Mouse (Mus musculus) layer of hippocampus, adult 8-10 months (tissue): ENCODE data around the gene Sin3a. TPM values are rescaled to one million over a fixed set of nuclear protein-coding genes. Genes with fewer than 3 reads are reported as not detected.
A peak's percentile ranks its signal among the peaks of the same experiment; 100 is the strongest.

Source experiments
- DNase-seq, 2 experiments: peaks; one replicate each; pipeline ENCODE4 v3.0.0; 2022; ENCODE audit warnings: low spot score in 2 of 2
- total RNA-seq, 4 experiments: library from RNA; stranded (reverse); gene quantifications; 2 replicates each; pipeline ENCODE4 v1.2.4; 2022

Sin3a gene
- total RNA-seq, 4 experiments from 2014 or later = 26.9 to 48.2 (median 41.3) TPM

- no peak for DNase-seq
These were observed 65.4 kb downstream of the Sin3a start for GRCm38 (mm10) chr9:57137246-57137645.

- DNase-seq = no peak
These were observed 65.9 kb downstream of the Sin3a start for GRCm38 (mm10) chr9:57137777-57138176.

- no peak for DNase-seq
These were observed 66.7 kb downstream of the Sin3a start for GRCm38 (mm10) chr9:57138507-57138906.

- no peak for DNase-seq
These were observed 67.3 kb downstream of the Sin3a start for GRCm38 (mm10) chr9:57139110-57139509.

GRCm38 (mm10) chr9:57139571-57139970 is 67.7 kb downstream of the Sin3a start:
- DNase-seq = no peak

GRCm38 (mm10) chr9:57141417-57142353 is 69.8 kb downstream of the Sin3a start:
- DNase-seq = no peak

GRCm38 (mm10) chr9:57143212-57143611 is 71.4 kb downstream of the Sin3a start:
- DNase-seq = no peak

- no peak for DNase-seq
These were observed 73.0 kb downstream of the Sin3a start for GRCm38 (mm10) chr9:57144830-57145229.

GRCm38 (mm10) chr9:57146451-57147066 is 74.7 kb downstream of the Sin3a start:
- DNase-seq = no peak

GRCm38 (mm10) chr9:57147205-57148143 is 75.6 kb downstream of the Sin3a start:
- DNase-seq = peak in 1 of 2 experiments; percentile 43

GRCm38 (mm10) chr9:57148144-57148878 is 76.5 kb downstream of the Sin3a start, which contains the start of gene Neil1:
TSS of gene Neil1 (minus strand) at chr9:57148305.
- DNase-seq = peak; percentile 91 to 93

- DNase-seq = no peak
These were observed 77.2 kb downstream of the Sin3a start for GRCm38 (mm10) chr9:57149021-57149420.

GRCm38 (mm10) chr9:57150192-57150591 is 78.4 kb downstream of the Sin3a start:
- no peak for DNase-seq

GRCm38 (mm10) chr9:57152331-57152730 is 80.5 kb downstream of the Sin3a start:
- no peak for DNase-seq

GRCm38 (mm10) chr9:57156383-57156782 is 84.5 kb downstream of the Sin3a start:
- no peak for DNase-seq

GRCm38 (mm10) chr9:57156823-57157222 is 85.0 kb downstream of the Sin3a start:
- no peak for DNase-seq

GRCm38 (mm10) chr9:57157499-57157898 is 85.7 kb downstream of the Sin3a start:
- no peak for DNase-seq

GRCm38 (mm10) chr9:57158013-57158470 is 86.2 kb downstream of the Sin3a start, which contains the start of gene Commd4:
TSS of gene Commd4 (minus strand) at chr9:57158331.
- DNase-seq = peak; percentile 94 to 95

- DNase-seq = no peak
These were observed 86.7 kb downstream of the Sin3a start for GRCm38 (mm10) chr9:57158506-57158905.

- no peak for DNase-seq
These were observed 90.7 kb downstream of the Sin3a start for GRCm38 (mm10) chr9:57162496-57162895.
